Mouse (Mus musculus) mature B cell (primary cell): ENCODE data around the gene Eloa.

Experiments used
- in situ Hi-C: fragments of 300-500 bp; cut with MboI; formaldehyde crosslinking; loops from 2 replicates; pipeline ENCODE4 v1.14.3; 2019

Eloa gene

DNA sequence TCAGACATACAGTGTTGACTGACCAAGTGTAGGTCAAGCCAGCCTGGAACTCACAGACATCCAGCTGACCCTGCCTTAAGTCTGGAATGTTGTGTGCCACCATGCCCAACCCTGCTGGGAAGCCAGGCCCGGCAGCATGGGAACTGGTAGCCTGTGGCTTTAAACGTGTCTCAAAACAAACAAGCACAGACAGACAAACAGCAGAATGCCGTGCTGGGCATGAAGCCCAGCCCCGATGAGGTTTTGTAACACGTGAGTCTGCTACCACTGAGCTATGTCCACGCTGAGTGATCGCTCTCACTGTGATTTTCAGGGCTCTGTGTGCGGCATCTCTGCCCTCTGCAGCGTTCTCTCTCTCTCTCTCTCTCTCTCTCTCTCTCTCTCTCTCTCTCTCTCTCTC is 65.7 kb downstream of the Eloa start:
- in situ Hi-C loops = no loop called here

DNA sequence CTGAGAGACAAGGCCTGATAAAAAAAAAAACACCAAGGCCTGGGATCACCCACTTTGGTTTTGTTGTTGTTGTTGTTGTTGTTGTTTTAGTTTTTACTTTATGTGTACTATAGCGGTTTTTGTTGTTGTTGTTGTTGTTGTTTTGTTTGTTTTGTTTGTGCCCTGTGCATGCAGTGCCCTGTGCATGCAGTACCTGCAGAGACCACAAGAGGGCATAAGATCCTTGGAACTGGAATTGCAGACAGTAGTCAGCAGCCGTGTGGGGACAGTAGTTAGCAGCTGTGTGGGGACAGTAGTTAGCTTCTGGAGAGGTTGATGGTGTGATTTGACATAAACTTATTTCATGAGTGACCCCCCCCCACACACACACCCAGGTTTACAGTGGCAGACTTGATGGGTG is 67.3 kb downstream of the Eloa start:
- in situ Hi-C loops = no loop called here
